Mouse (Mus musculus) embryonic fibroblast, embryonic 13.5 days (primary cell): ENCODE measurements around the gene Magi2. TPM values are rescaled to one million over a fixed set of nuclear protein-coding genes. Genes with fewer than 3 reads are reported as not detected.

Experiments used
- H3K27ac ChIP-seq: 2 replicates; pipeline ENCODE4 v1.5.1; 2012; ENCODE audit warnings: low read length, control low read depth, inconsistent platforms; ENCODE audit not compliant: insufficient read depth
- H3K4me1 ChIP-seq: 2 replicates; pipeline ENCODE4 v1.6.1; 2011; ENCODE audit warnings: low read length; ENCODE audit not compliant: control insufficient read depth, insufficient read depth
- H3K4me3 ChIP-seq: 2 replicates; pipeline ENCODE4 v1.5.1; 2011; ENCODE audit warnings: mild to moderate bottlenecking, control low read depth, low read length; ENCODE audit not compliant: insufficient read depth
- CTCF ChIP-seq: IDR thresholded peaks from 2 replicates; pipeline ENCODE4 v1.5.1; 2011; ENCODE audit warnings: mild to moderate bottlenecking, control low read depth, low read length, moderate library complexity, borderline replicate concordance; ENCODE audit not compliant: insufficient read depth
- POLR2A ChIP-seq: IDR thresholded peaks from 2 replicates; pipeline ENCODE4 v1.6.1; 2011; ENCODE audit warnings: low read depth, mild to moderate bottlenecking, control low read depth, low read length, moderate library complexity
- polyA plus RNA-seq: library from polyadenylated mRNA; stranded (reverse); fragments of >200 nt; gene quantifications from 2 replicates; pipeline ENCODE4 v1.2.4, GENCODE M21; 2011; ENCODE audit warnings: low read depth; ENCODE audit not compliant: missing spikeins, insufficient read length

The Magi2 gene
- polyA plus RNA-seq, 1 experiment, result 4.6 TPM

DNA sequence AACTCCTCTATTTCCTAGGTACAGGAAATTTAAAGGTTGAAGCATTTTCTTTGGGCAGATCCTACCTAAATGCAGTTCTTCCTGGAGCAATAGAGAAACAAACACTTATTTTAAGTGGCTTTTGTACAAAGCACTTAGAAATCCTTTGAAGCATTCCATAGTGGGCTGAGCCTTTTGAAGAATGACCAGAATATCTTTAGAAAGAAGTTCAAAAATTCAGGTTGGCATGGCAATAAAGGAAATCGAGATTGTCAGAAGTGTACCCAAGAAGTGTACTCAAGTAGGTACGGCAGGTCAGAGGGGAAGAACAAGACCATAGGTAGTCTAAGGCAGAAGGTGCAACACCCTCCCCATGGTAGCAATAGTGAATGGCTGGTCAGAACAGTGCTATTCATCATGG is 1332.5 kb downstream of the Magi2 start:
- Histone ChIP-seq H3K27ac (no peak overlapping the region), H3K4me3 (no peak overlapping the region), H3K4me1 (no peaks in the 10 kb centered on the region)
- TF ChIP-seq POLR2A (no peak), CTCF (no peak)

DNA sequence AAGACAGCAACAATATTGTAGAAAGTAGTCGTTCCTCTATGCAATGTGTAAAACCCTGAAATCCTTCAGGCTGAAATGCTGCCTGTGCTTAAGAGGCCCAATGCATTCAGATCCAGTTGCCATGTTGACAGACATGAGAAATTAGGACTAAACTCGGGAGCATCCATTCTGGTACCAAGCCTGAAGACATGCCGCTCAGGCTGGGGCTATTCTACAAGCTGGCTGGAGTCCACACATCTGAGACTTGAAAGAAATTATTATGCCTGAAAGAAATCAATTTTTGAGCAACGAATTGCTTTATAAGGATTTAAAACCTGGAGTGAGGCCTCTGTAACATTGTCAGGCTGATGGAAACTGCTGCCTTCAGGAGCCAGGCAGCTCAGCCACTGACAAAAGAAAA is 1333.0 kb downstream of the Magi2 start:
- Histone ChIP-seq H3K4me1 (no peaks in the 10 kb centered on the region), H3K4me3 (no peak overlapping the region), H3K27ac (no peak overlapping the region)
- no peak for TF ChIP-seq CTCF
- TF ChIP-seq POLR2A, result no peak

DNA sequence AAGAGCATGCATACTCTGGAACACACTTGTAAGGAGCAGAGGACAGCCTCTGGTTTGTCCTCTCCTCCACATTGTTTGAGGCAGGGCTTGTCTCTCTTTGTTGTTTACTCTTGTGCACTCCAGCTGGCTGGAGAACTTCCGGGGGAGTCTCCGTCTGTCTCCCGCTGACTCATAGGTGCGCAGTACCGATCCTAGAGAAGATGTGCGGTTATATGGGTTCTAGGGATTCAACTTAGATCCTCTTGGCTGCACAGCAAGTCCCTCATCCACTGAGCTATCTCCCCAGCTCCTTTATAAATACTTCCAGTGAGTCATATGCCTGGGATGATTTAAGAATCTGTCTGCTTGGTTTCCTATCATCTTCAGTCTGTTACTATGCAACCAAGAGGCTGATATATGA is 1341.6 kb downstream of the Magi2 start:
- Histone ChIP-seq H3K4me1 (peaks cover 2% of the 10 kb centered on the region; the same call in 1 of the 2 replicates), H3K4me3 (no peak overlapping the region), H3K27ac (no peak overlapping the region)
- TF ChIP-seq POLR2A (no peak), CTCF (no peak)

GRCm38 (mm10) chr5:20568966-20569365 is 1342.1 kb downstream of the Magi2 start:
- TF ChIP-seq POLR2A (no peak), CTCF (no peak)
- Histone ChIP-seq H3K27ac (no peak overlapping the region), H3K4me3 (no peak overlapping the region), H3K4me1 (peaks cover 2% of the 10 kb centered on the region; the same call in 1 of the 2 replicates)

DNA sequence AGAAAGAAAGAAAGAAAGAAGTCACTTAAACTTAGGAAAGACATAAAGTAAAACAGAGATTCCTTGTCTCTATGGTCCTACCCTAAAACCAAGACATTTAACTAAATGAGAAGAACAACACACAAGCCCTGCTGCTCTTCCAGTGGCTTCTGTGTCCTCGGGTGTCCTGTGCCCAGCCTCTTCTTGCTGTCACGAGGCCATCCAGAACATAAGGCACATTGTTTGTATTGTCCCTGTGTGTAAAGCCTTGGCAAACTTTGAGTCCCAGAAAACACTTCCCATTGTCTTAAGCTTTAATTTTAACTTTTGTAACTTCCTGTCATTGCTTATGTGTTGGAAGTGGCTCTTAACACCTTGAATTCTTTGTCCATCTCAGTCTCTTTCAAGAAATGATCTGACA is 1348.0 kb downstream of the Magi2 start:
- Histone ChIP-seq H3K4me1 (no peaks in the 10 kb centered on the region), H3K27ac (no peak overlapping the region), H3K4me3 (no peak overlapping the region)
- TF ChIP-seq POLR2A, result no peak
- TF ChIP-seq CTCF, result no peak

DNA sequence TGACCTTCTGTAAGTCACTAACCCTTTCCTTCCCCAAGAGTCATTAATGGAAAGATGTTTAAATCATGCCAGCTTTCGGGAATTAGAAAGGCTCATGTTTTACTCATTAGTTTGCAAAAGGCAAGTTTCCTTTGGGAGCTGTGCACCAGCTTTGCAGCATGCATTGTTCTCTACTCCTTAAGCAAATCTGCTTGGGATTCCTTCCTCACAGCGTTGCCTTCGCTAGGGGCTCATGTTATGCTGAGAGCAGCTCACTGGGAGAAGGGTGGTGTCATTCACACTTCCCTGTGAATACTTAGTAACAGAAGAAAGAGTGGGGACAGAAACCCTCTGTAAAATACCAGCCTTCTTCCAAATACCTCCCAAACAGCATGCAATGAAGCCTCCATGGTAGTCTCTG is 1349.0 kb downstream of the Magi2 start:
- TF ChIP-seq POLR2A, result no peak
- TF ChIP-seq CTCF, result no peak
- H3K4me1 ChIP-seq, result no peaks in the 10 kb centered on the region
- no peak overlapping the region for H3K27ac ChIP-seq
- no peak overlapping the region for H3K4me3 ChIP-seq

DNA sequence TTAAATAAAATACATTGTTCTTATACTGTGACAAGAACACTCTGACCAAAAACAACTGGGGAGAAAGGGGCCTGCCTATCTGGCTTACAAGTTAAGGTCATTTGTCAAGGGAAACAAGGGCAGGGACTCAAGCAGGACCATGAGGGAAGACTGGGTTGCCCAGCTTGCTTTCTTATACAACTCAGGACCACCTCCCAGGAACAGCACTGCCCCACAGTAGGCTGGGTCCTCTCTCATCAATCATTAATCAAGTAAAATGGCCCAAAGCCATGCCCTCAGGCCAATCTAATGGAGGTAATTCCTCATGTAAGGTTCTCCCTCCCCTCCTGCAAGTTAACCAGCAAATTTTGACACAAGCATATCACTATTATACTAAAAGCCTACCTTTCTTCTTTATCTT is 1349.4 kb downstream of the Magi2 start:
- Histone ChIP-seq H3K27ac (no peak overlapping the region), H3K4me1 (no peaks in the 10 kb centered on the region), H3K4me3 (no peak overlapping the region)
- no peak for TF ChIP-seq POLR2A
- no peak for TF ChIP-seq CTCF

- H3K4me1 ChIP-seq, result no peaks in the 10 kb centered on the region
- H3K4me3 ChIP-seq, result no peak overlapping the region
- no peak overlapping the region for H3K27ac ChIP-seq
- TF ChIP-seq CTCF (no peak), POLR2A (no peak)
These were observed 1351.8 kb downstream of the Magi2 start for GRCm38 (mm10) chr5:20578666-20579065.

DNA sequence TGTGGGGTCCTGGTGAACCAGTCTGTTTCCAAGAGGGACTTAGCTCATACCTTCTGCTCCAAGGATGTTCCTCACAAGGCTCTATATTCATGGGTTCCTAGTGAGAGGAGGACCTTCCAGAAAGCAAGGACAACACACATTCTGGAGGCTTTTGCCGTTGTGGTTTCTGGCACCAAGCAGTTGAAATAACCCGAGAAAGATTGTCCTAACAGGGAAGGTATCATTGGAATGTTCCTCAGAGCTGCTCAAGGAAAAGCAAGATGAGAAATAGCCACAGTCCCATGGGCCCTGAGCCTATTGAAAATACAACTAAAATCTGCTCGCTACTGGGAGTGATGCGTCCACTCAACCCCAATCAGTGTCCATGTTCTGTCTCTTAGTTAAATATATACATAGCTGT is 1353.8 kb downstream of the Magi2 start:
- Histone ChIP-seq H3K27ac (no peak overlapping the region), H3K4me3 (no peak overlapping the region), H3K4me1 (no peaks in the 10 kb centered on the region)
- TF ChIP-seq CTCF (no peak), POLR2A (no peak)

- no peak overlapping the region for H3K27ac ChIP-seq
- no peak overlapping the region for H3K4me3 ChIP-seq
- TF ChIP-seq POLR2A (no peak), CTCF (no peak)
- no peaks in the 10 kb centered on the region for H3K4me1 ChIP-seq
These were observed 1356.2 kb downstream of the Magi2 start for GRCm38 (mm10) chr5:20582995-20583435.

GRCm38 (mm10) chr5:20583639-20584038 is 1356.8 kb downstream of the Magi2 start:
- TF ChIP-seq CTCF, result no peak
- no peak for TF ChIP-seq POLR2A
- Histone ChIP-seq H3K27ac (no peak overlapping the region), H3K4me3 (no peak overlapping the region), H3K4me1 (no peaks in the 10 kb centered on the region)
